Mouse (Mus musculus): Measurements from ENCODE around the gene Ctf2. TPM values are rescaled to one million over a fixed set of nuclear protein-coding genes. Genes with fewer than 3 reads are reported as not detected.

The Ctf2 gene
- polyA plus RNA-seq, 1 experiment from 2014 or later, result 0.13 TPM

- Histone ChIP-seq H3K27ac (replicated peaks) (no peak overlapping the region; the same call in 1 of the 2 replicates), H3K4me2 (replicated peaks; ENCODE audit: low read depth) (no peak overlapping the region), H3K27me3 (ENCODE audit: control insufficient read depth, insufficient read depth, low read length) (no peaks in the 10 kb centered on the region), H3K9me3 (ENCODE audit: control insufficient read depth, low read length) (no peaks in the 10 kb centered on the region), H3K4me3 (ENCODE audit: low read depth, low read length) (no peak overlapping the region), H3K4me1 (replicated peaks; ENCODE audit: control insufficient read depth, insufficient read depth) (no peaks in the 10 kb centered on the region), H3K36me3 (ENCODE audit: control insufficient read depth, insufficient read depth, low read length) (no peaks in the 10 kb centered on the region), H3K9ac (ENCODE audit: low read length) (no peak overlapping the region)
- TF ChIP-seq CTCF (IDR thresholded peaks at IDR 0.05; ENCODE audit: low read depth), result peak; percentile 99
- no peak for TF ChIP-seq EP300 (optimal IDR thresholded peaks at IDR 0.05)
- ATAC-seq (ENCODE audit: low FRiP score, low TSS enrichment) (peak; percentile 73; the same call in 1 of the 2 replicates), DNase-seq (ENCODE audit: low spot score) (peak; percentile 83)
- 3% methylated on average over 5 of the region's 5 CpGs for WGBS
Measured at GRCm38 (mm10) chr7:127674977-127675376, 57.0 kb downstream of the Ctf2 start.

GRCm38 (mm10) chr7:127672776-127673175 lies 59.2 kb downstream of the Ctf2 start:
- ATAC-seq (ENCODE audit: low FRiP score, low TSS enrichment) (no peak), DNase-seq (ENCODE audit: low spot score) (no peak)
- Histone ChIP-seq H3K4me1 (replicated peaks; ENCODE audit: control insufficient read depth, insufficient read depth) (no peaks in the 10 kb centered on the region), H3K27me3 (ENCODE audit: control insufficient read depth, insufficient read depth, low read length) (no peaks in the 10 kb centered on the region), H3K27ac (replicated peaks) (no peak overlapping the region), H3K36me3 (ENCODE audit: control insufficient read depth, insufficient read depth, low read length) (no peaks in the 10 kb centered on the region), H3K9me3 (ENCODE audit: control insufficient read depth, low read length) (no peaks in the 10 kb centered on the region), H3K4me3 (ENCODE audit: low read depth, low read length) (no peak overlapping the region), H3K9ac (ENCODE audit: low read length) (no peak overlapping the region), H3K4me2 (replicated peaks; ENCODE audit: low read depth) (no peak overlapping the region)
- TF ChIP-seq EP300 (optimal IDR thresholded peaks at IDR 0.05) (no peak), CTCF (IDR thresholded peaks at IDR 0.05; ENCODE audit: low read depth) (no peak)
- 73% methylated on average over 4 of the region's 4 CpGs for WGBS

- Histone ChIP-seq H3K36me3 (ENCODE audit: control insufficient read depth, insufficient read depth, low read length) (no peaks in the 10 kb centered on the region), H3K9me3 (ENCODE audit: control insufficient read depth, low read length) (no peaks in the 10 kb centered on the region), H3K27me3 (ENCODE audit: control insufficient read depth, insufficient read depth, low read length) (no peaks in the 10 kb centered on the region), H3K4me3 (ENCODE audit: low read depth, low read length) (no peak overlapping the region), H3K27ac (replicated peaks) (no peak overlapping the region), H3K9ac (ENCODE audit: low read length) (no peak overlapping the region), H3K4me1 (replicated peaks; ENCODE audit: control insufficient read depth, insufficient read depth) (no peaks in the 10 kb centered on the region), H3K4me2 (replicated peaks; ENCODE audit: low read depth) (no peak overlapping the region)
- 53% methylated on average over 11 of the region's 11 CpGs for WGBS
- DNase-seq (ENCODE audit: low spot score) (no peak), ATAC-seq (ENCODE audit: low FRiP score, low TSS enrichment) (no peak)
- TF ChIP-seq CTCF (IDR thresholded peaks at IDR 0.05; ENCODE audit: low read depth) (no peak), EP300 (optimal IDR thresholded peaks at IDR 0.05) (no peak)
Measured at GRCm38 (mm10) chr7:127671880-127672774, 59.8 kb downstream of the Ctf2 start.

MicroRNAs encoded within 50 kb of the gene (microRNA counts, 519-probe panel; counts per million panel counts)
- not detected for microRNA mmu-miR-762

Small RNAs within 50 kb of the gene (microRNA-seq; reads per million reads assigned to microRNA genes)
- not detected for gene Mir762

Other genes with a start within 250 kb of the Ctf2 start
- gene Srcap, start 220.2 kb downstream of the Ctf2 start, polyA plus RNA-seq (2015; fragmentation: Nextera tagmentation; extraction: Ambion mirVana), result 13.0 TPM in 2 replicates
- 6.1 and 6.4 TPM in 2 replicates for gene Gm42715, start 212.6 kb downstream of the Ctf2 start, polyA plus RNA-seq (2015; fragmentation: Nextera tagmentation; extraction: Ambion mirVana)
- gene Tmem265, start 170.8 kb downstream of the Ctf2 start, polyA plus RNA-seq (2015; fragmentation: Nextera tagmentation; extraction: Ambion mirVana), result 22.7 and 24.3 TPM in 2 replicates
- 22.6 and 24.3 TPM in 2 replicates for gene Phkg2, start 158.8 kb downstream of the Ctf2 start, polyA plus RNA-seq (2015; fragmentation: Nextera tagmentation; extraction: Ambion mirVana)
- 3.5 and 3.6 TPM in 2 replicates for gene Ccdc189, start 143.6 kb downstream of the Ctf2 start, polyA plus RNA-seq (2015; fragmentation: Nextera tagmentation; extraction: Ambion mirVana)
- 17.1 and 18.7 TPM in 2 replicates for gene Rnf40, start 143.4 kb downstream of the Ctf2 start, polyA plus RNA-seq (2015; fragmentation: Nextera tagmentation; extraction: Ambion mirVana)
- 3.6 and 3.7 TPM in 2 replicates for gene Zfp629, start 116.4 kb downstream of the Ctf2 start, polyA plus RNA-seq (2015; fragmentation: Nextera tagmentation; extraction: Ambion mirVana)
- 42.2 and 46.8 TPM in 2 replicates for gene Bcl7c, start 23.2 kb downstream of the Ctf2 start, polyA plus RNA-seq (2015; fragmentation: Nextera tagmentation; extraction: Ambion mirVana)
- gene Ctf1, start 19.4 kb downstream of the Ctf2 start, polyA plus RNA-seq (2015; fragmentation: Nextera tagmentation; extraction: Ambion mirVana), result 13.4 and 14.5 TPM in 2 replicates
- 1.1 and 1.9 TPM in 2 replicates for gene Fbxl19, start 12.4 kb upstream of the Ctf2 start, polyA plus RNA-seq (2015; fragmentation: Nextera tagmentation; extraction: Ambion mirVana)
- 18.6 and 20.0 TPM in 2 replicates for gene Orai3, start 37.6 kb upstream of the Ctf2 start, polyA plus RNA-seq (2015; fragmentation: Nextera tagmentation; extraction: Ambion mirVana)
- 6.9 and 8.0 TPM in 2 replicates for gene Setd1a, start 44.5 kb upstream of the Ctf2 start, polyA plus RNA-seq (2015; fragmentation: Nextera tagmentation; extraction: Ambion mirVana)
- gene Gm49388, start 53.4 kb upstream of the Ctf2 start, polyA plus RNA-seq (2015; fragmentation: Nextera tagmentation; extraction: Ambion mirVana), result not detected in 2 replicates
- gene Hsd3b7, start 68.4 kb upstream of the Ctf2 start, polyA plus RNA-seq (2015; fragmentation: Nextera tagmentation; extraction: Ambion mirVana), result 31.7 and 32.3 TPM in 2 replicates
- gene Stx4a, start 92.1 kb upstream of the Ctf2 start, polyA plus RNA-seq (2015; fragmentation: Nextera tagmentation; extraction: Ambion mirVana), result 28.4 and 28.8 TPM in 2 replicates
- gene Stx1b, start 92.4 kb upstream of the Ctf2 start, polyA plus RNA-seq (2015; fragmentation: Nextera tagmentation; extraction: Ambion mirVana), result 0.80 and 1.2 TPM in 2 replicates
- 3.6 and 3.8 TPM in 2 replicates for gene Zfp646, start 144.1 kb upstream of the Ctf2 start, polyA plus RNA-seq (2015; fragmentation: Nextera tagmentation; extraction: Ambion mirVana)
- 6.5 and 6.6 TPM in 2 replicates for gene Zfp668, start 144.7 kb upstream of the Ctf2 start, polyA plus RNA-seq (2015; fragmentation: Nextera tagmentation; extraction: Ambion mirVana)
- 0.23 and 0.35 TPM in 2 replicates for gene Prss53, start 158.8 kb upstream of the Ctf2 start, polyA plus RNA-seq (2015; fragmentation: Nextera tagmentation; extraction: Ambion mirVana)
- not detected in 2 replicates for gene Gm21974, start 163.3 kb upstream of the Ctf2 start, polyA plus RNA-seq (2015; fragmentation: Nextera tagmentation; extraction: Ambion mirVana)
- gene Vkorc1, start 163.5 kb upstream of the Ctf2 start, polyA plus RNA-seq (2015; fragmentation: Nextera tagmentation; extraction: Ambion mirVana), result 123 and 130 TPM in 2 replicates
- gene Bckdk, start 171.9 kb upstream of the Ctf2 start, polyA plus RNA-seq (2015; fragmentation: Nextera tagmentation; extraction: Ambion mirVana), result 102 and 106 TPM in 2 replicates
- gene Kat8, start 180.3 kb upstream of the Ctf2 start, polyA plus RNA-seq (2015; fragmentation: Nextera tagmentation; extraction: Ambion mirVana), result 15.1 and 16.6 TPM in 2 replicates
- 77.4 and 85.3 TPM in 2 replicates for gene Prss8, start 197.9 kb upstream of the Ctf2 start, polyA plus RNA-seq (2015; fragmentation: Nextera tagmentation; extraction: Ambion mirVana)
- gene Prss36, start 214.6 kb upstream of the Ctf2 start, polyA plus RNA-seq (2015; fragmentation: Nextera tagmentation; extraction: Ambion mirVana), result 9.1 and 9.7 TPM in 2 replicates
- 124 and 130 TPM in 2 replicates for gene Fus, start 235.3 kb upstream of the Ctf2 start, polyA plus RNA-seq (2015; fragmentation: Nextera tagmentation; extraction: Ambion mirVana)